In the genomic region with DNA sequence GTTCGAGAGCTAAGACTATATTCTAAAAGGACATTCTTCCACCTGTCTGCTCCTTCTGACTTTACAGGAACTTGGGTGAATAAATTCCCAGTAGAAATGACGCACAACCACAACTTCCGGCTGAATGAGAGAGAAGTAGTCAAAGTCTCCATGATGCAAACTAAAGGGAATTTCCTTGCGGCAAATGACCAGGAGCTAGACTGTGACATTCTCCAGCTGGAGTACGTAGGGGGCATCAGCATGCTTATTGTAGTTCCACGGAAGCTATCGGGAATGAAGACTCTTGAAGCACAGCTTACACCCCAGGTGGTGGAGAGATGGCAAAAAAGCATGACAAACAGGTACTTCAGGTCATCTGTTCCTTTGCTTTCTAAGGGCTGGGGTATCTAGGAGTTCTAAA, we compare ENCODE assay signal across 17 mouse cellular contexts. TPM values are rescaled to one million over a fixed set of nuclear protein-coding genes. Genes with fewer than 3 reads are reported as not detected.
DNase-seq lines count a peak whose midpoint lies in the region.
"Had no signal": no experiment of that assay in that cellular context is flagged by ENCODE, and none has a peak within 500 bp of the region (broad histone marks: within the 10 kb centered on the region; RNA-seq: fewer than 3 reads in every experiment).

No protein-coding gene starts in this region.

- peak; percentile 7 to 14 for DNase-seq in heart, adult 18-20 months
- no peak for DNase-seq in heart, postnatal 25 days (ENCODE audit: low spot score)
- peak; percentile 21 for DNase-seq in heart, postnatal 4 days
- DNase-seq in heart, adult 8-10 months (ENCODE audit: low spot score), result no peak
- DNase-seq in kidney, postnatal 14 days, result peak; percentile 10
- no peak for DNase-seq in kidney, postnatal 25 days
- DNase-seq in B cell, adult 2 months, result no peak
- DNase-seq: adrenal gland, adult 2 months; adrenal gland, postnatal 10 days; adrenal gland, postnatal 25 days; cerebellum, adult 11 months; cerebellum, adult 18-20 months; cerebellum, adult 8-10 months; cerebellum, adult 9-11 months; cerebellum, postnatal 14 days; cerebellum, postnatal 36 days; embryo, embryonic 11 days had no signal

- intact Hi-C loops in heart, postnatal 25 days (cut with DNase I), result no loop called here

RNA-seq across cellular contexts. Expression of gene Serpind1, which starts 8.5 kb away (rescaled TPM):
- 1 to 10 TPM; 1.2 to 1.3 TPM for total RNA-seq in heart, adult 18-20 months (2021)
- 1 to 10 TPM; 2.0 TPM for total RNA-seq in heart, postnatal 25 days (2021)
- 1 to 10 TPM; 3.3 to 3.7 TPM for total RNA-seq in heart, postnatal 4 days (2021)
- 1 to 10 TPM; 1.0 to 2.1 (median 1.5) TPM for total RNA-seq in heart, adult 8-10 months (2022)

Comparison
In these comparisons a context has a peak if more than half of its experiments do, and no peak if none do; other contexts are left out.
1. DNase-seq: peak in heart, adult 18-20 months (2 of 2), heart, postnatal 4 days (single experiment) and kidney, postnatal 14 days (single experiment); none in heart, postnatal 25 days (single experiment), heart, adult 8-10 months (single experiment), kidney, postnatal 25 days (0 of 2) and B cell, adult 2 months (0 of 2).